Mouse (Mus musculus): Measurements from ENCODE around the gene Pdcd2. TPM values are rescaled to one million over a fixed set of nuclear protein-coding genes. Genes with fewer than 3 reads are reported as not detected.
A peak's percentile ranks its signal among the peaks of the same experiment; 100 is the strongest.

Gene Pdcd2
- polyA plus RNA-seq, 1 experiment: 57.8 TPM

GRCm38 (mm10) chr17:15530141-15530540, 3.0 kb upstream of the Pdcd2 start:
- Histone ChIP-seq H3K27me3 (ENCODE audit: control insufficient read depth, insufficient read depth, low read length) (no peaks in the 10 kb centered on the region), H3K4me3 (ENCODE audit: control insufficient read depth, insufficient read depth, low read length) (no peak overlapping the region), H3K27ac (ENCODE audit: control insufficient read depth, insufficient read depth, low read length) (no peak overlapping the region), H3K4me1 (replicated peaks; ENCODE audit: control insufficient read depth, insufficient read depth, low read length) (peaks cover 6% of the 10 kb centered on the region), H3K36me3 (ENCODE audit: control insufficient read depth, insufficient read depth, low read length) (no peaks in the 10 kb centered on the region)
- 47% methylated on average over 5 of the region's 5 CpGs for WGBS
- peak; percentile 61 for DNase-seq
- TF ChIP-seq POLR2A (IDR thresholded peaks at IDR 0.05; ENCODE audit: control insufficient read depth, extremely low read depth, insufficient read depth, low read length, poor library complexity) (no peak), CTCF (IDR thresholded peaks at IDR 0.05; ENCODE audit: borderline replicate concordance, control insufficient read depth, extremely low read depth, insufficient read depth, low read length, poor library complexity) (no peak)

GRCm38 (mm10) chr17:15528887-15529286, 1.8 kb upstream of the Pdcd2 start:
- DNase-seq: no peak
- peaks cover 6% of the 10 kb centered on the region for H3K4me1 ChIP-seq (replicated peaks; ENCODE audit: control insufficient read depth, insufficient read depth, low read length)
- WGBS: 36% methylated on average over 2 of the region's 2 CpGs
- no peak overlapping the region for H3K4me3 ChIP-seq (ENCODE audit: control insufficient read depth, insufficient read depth, low read length)
- TF ChIP-seq POLR2A (IDR thresholded peaks at IDR 0.05; ENCODE audit: control insufficient read depth, extremely low read depth, insufficient read depth, low read length, poor library complexity): no peak
- TF ChIP-seq CTCF (IDR thresholded peaks at IDR 0.05; ENCODE audit: borderline replicate concordance, control insufficient read depth, extremely low read depth, insufficient read depth, low read length, poor library complexity): no peak
- H3K27me3 ChIP-seq (ENCODE audit: control insufficient read depth, insufficient read depth, low read length): no peaks in the 10 kb centered on the region
- peaks cover 8% of the 10 kb centered on the region for H3K36me3 ChIP-seq (ENCODE audit: control insufficient read depth, insufficient read depth, low read length)
- no peak overlapping the region for H3K27ac ChIP-seq (ENCODE audit: control insufficient read depth, insufficient read depth, low read length)

- no peaks in the 10 kb centered on the region for H3K27me3 ChIP-seq (ENCODE audit: control insufficient read depth, insufficient read depth, low read length)
- 30% methylated on average over 3 of the region's 3 CpGs for WGBS
- H3K27ac ChIP-seq (ENCODE audit: control insufficient read depth, insufficient read depth, low read length): no peak overlapping the region
- H3K4me1 ChIP-seq (replicated peaks; ENCODE audit: control insufficient read depth, insufficient read depth, low read length): peaks cover 6% of the 10 kb centered on the region
- peaks cover 9% of the 10 kb centered on the region for H3K36me3 ChIP-seq (ENCODE audit: control insufficient read depth, insufficient read depth, low read length)
- TF ChIP-seq POLR2A (IDR thresholded peaks at IDR 0.05; ENCODE audit: control insufficient read depth, extremely low read depth, insufficient read depth, low read length, poor library complexity): no peak
- no peak for TF ChIP-seq CTCF (IDR thresholded peaks at IDR 0.05; ENCODE audit: borderline replicate concordance, control insufficient read depth, extremely low read depth, insufficient read depth, low read length, poor library complexity)
- no peak for DNase-seq
- no peak overlapping the region for H3K4me3 ChIP-seq (ENCODE audit: control insufficient read depth, insufficient read depth, low read length)
Measured at GRCm38 (mm10) chr17:15527811-15528136, 673 bp upstream of the Pdcd2 start.

- Histone ChIP-seq H3K4me3 (ENCODE audit: control insufficient read depth, insufficient read depth, low read length) (peak overlapping the region; percentile 33), H3K27me3 (ENCODE audit: control insufficient read depth, insufficient read depth, low read length) (no peaks in the 10 kb centered on the region), H3K27ac (ENCODE audit: control insufficient read depth, insufficient read depth, low read length) (peak overlapping the region; percentile 31; the same call in 1 of the 2 replicates), H3K4me1 (replicated peaks; ENCODE audit: control insufficient read depth, insufficient read depth, low read length) (peaks cover 6% of the 10 kb centered on the region), H3K36me3 (ENCODE audit: control insufficient read depth, insufficient read depth, low read length) (peaks cover 23% of the 10 kb centered on the region)
- no peak for DNase-seq
- TF ChIP-seq POLR2A (IDR thresholded peaks at IDR 0.05; ENCODE audit: control insufficient read depth, extremely low read depth, insufficient read depth, low read length, poor library complexity) (no peak), CTCF (IDR thresholded peaks at IDR 0.05; ENCODE audit: borderline replicate concordance, control insufficient read depth, extremely low read depth, insufficient read depth, low read length, poor library complexity) (no peak)
- 22% methylated on average over 10 of the region's 10 CpGs for WGBS
Measured at GRCm38 (mm10) chr17:15526304-15526703, 797 bp downstream of the Pdcd2 start.

GRCm38 (mm10) chr17:15518766-15519165, 8.3 kb downstream of the Pdcd2 start:
- TF ChIP-seq CTCF (IDR thresholded peaks at IDR 0.05; ENCODE audit: borderline replicate concordance, control insufficient read depth, extremely low read depth, insufficient read depth, low read length, poor library complexity) (no peak), POLR2A (IDR thresholded peaks at IDR 0.05; ENCODE audit: control insufficient read depth, extremely low read depth, insufficient read depth, low read length, poor library complexity) (no peak)
- H3K4me3 ChIP-seq (ENCODE audit: control insufficient read depth, insufficient read depth, low read length): no peak overlapping the region
- 35% methylated on average over 1 of the region's 1 CpGs for WGBS
- H3K27me3 ChIP-seq (ENCODE audit: control insufficient read depth, insufficient read depth, low read length): no peaks in the 10 kb centered on the region
- no peak for DNase-seq
- peaks cover 84% of the 10 kb centered on the region for H3K36me3 ChIP-seq (ENCODE audit: control insufficient read depth, insufficient read depth, low read length)
- H3K27ac ChIP-seq (ENCODE audit: control insufficient read depth, insufficient read depth, low read length): no peak overlapping the region
- peaks cover 2% of the 10 kb centered on the region; the same call in 1 of the 2 replicates for H3K4me1 ChIP-seq (replicated peaks; ENCODE audit: control insufficient read depth, insufficient read depth, low read length)

- TF ChIP-seq CTCF (IDR thresholded peaks at IDR 0.05; ENCODE audit: borderline replicate concordance, control insufficient read depth, extremely low read depth, insufficient read depth, low read length, poor library complexity): no peak
- peaks cover 90% of the 10 kb centered on the region for H3K36me3 ChIP-seq (ENCODE audit: control insufficient read depth, insufficient read depth, low read length)
- no peak for DNase-seq
- H3K4me3 ChIP-seq (ENCODE audit: control insufficient read depth, insufficient read depth, low read length): no peak overlapping the region
- peaks cover 2% of the 10 kb centered on the region; the same call in 1 of the 2 replicates for H3K4me1 ChIP-seq (replicated peaks; ENCODE audit: control insufficient read depth, insufficient read depth, low read length)
- no peaks in the 10 kb centered on the region for H3K27me3 ChIP-seq (ENCODE audit: control insufficient read depth, insufficient read depth, low read length)
- H3K27ac ChIP-seq (ENCODE audit: control insufficient read depth, insufficient read depth, low read length): no peak overlapping the region
- WGBS: 97% methylated on average over 5 of the region's 5 CpGs
Measured at GRCm38 (mm10) chr17:15518186-15518585, 8.9 kb downstream of the Pdcd2 start.

- Histone ChIP-seq H3K27me3 (ENCODE audit: control insufficient read depth, insufficient read depth, low read length) (no peaks in the 10 kb centered on the region), H3K36me3 (ENCODE audit: control insufficient read depth, insufficient read depth, low read length) (peaks cover 93% of the 10 kb centered on the region), H3K4me1 (replicated peaks; ENCODE audit: control insufficient read depth, insufficient read depth, low read length) (peaks cover 2% of the 10 kb centered on the region; the same call in 1 of the 2 replicates), H3K4me3 (ENCODE audit: control insufficient read depth, insufficient read depth, low read length) (no peak overlapping the region), H3K27ac (ENCODE audit: control insufficient read depth, insufficient read depth, low read length) (no peak overlapping the region)
- 90% methylated on average over 5 of the region's 5 CpGs for WGBS
- TF ChIP-seq CTCF (IDR thresholded peaks at IDR 0.05; ENCODE audit: borderline replicate concordance, control insufficient read depth, extremely low read depth, insufficient read depth, low read length, poor library complexity) (no peak), POLR2A (IDR thresholded peaks at IDR 0.05; ENCODE audit: control insufficient read depth, extremely low read depth, insufficient read depth, low read length, poor library complexity) (no peak)
- DNase-seq: no peak
Measured at GRCm38 (mm10) chr17:15517776-15518175, 9.3 kb downstream of the Pdcd2 start.

All from thymus, adult 2 months (tissue).